Mouse (Mus musculus): ENCODE results near the gene Idh3a. TPM values are rescaled to one million over a fixed set of nuclear protein-coding genes. Genes with fewer than 3 reads are reported as not detected.

Idh3a gene
- total and polyA plus RNA-seq, 2 experiments, result 16.3 to 26.1 TPM

GRCm38 (mm10) chr9:54614182-54614850, 28.2 kb downstream of the Idh3a start:
- Histone ChIP-seq H3K79me2 (ENCODE audit: control insufficient read depth, insufficient read depth, low read length) (no peaks in the 10 kb centered on the region), H3K36me3 (ENCODE audit: control insufficient read depth, insufficient read depth, low read length) (no peaks in the 10 kb centered on the region), H3K27ac (replicated peaks; ENCODE audit: insufficient read depth, low read depth, low read length) (no peak overlapping the region), H3K9ac (ENCODE audit: low read depth, low read length) (no peak overlapping the region), H3K4me1 (ENCODE audit: control insufficient read depth, insufficient read depth, low read length) (0 out of 2 replicates have a peak, but pooled peaks cover 1% of the 10 kb centered on the region), H3K27me3 (ENCODE audit: control insufficient read depth, insufficient read depth, low read length) (no peaks in the 10 kb centered on the region), H3K4me3 (ENCODE audit: insufficient read depth, low read depth, low read length) (no peak overlapping the region)
- peak; percentile 39 for DNase-seq (ENCODE audit: extremely low read depth, low read depth, low spot score)
- WGBS, result 25% methylated on average over 13 of the region's 13 CpGs
- TF ChIP-seq POLR2A (IDR thresholded peaks at IDR 0.05; ENCODE audit: extremely low read depth, insufficient read depth, low read length), result no peak
- peak; percentile 54; the same call in 1 of the 2 replicates for TF ChIP-seq CTCF (IDR thresholded peaks at IDR 0.05; ENCODE audit: low read depth, low read length)

- Histone ChIP-seq H3K9ac (ENCODE audit: low read depth, low read length) (no peak overlapping the region), H3K27ac (replicated peaks; ENCODE audit: insufficient read depth, low read depth, low read length) (no peak overlapping the region), H3K4me1 (ENCODE audit: control insufficient read depth, insufficient read depth, low read length) (no peaks in the 10 kb centered on the region), H3K79me2 (ENCODE audit: control insufficient read depth, insufficient read depth, low read length) (no peaks in the 10 kb centered on the region), H3K4me3 (ENCODE audit: insufficient read depth, low read depth, low read length) (no peak overlapping the region), H3K27me3 (ENCODE audit: control insufficient read depth, insufficient read depth, low read length) (no peaks in the 10 kb centered on the region), H3K36me3 (ENCODE audit: control insufficient read depth, insufficient read depth, low read length) (no peaks in the 10 kb centered on the region)
- TF ChIP-seq CTCF (IDR thresholded peaks at IDR 0.05; ENCODE audit: low read depth, low read length) (no peak), POLR2A (IDR thresholded peaks at IDR 0.05; ENCODE audit: extremely low read depth, insufficient read depth, low read length) (no peak)
- DNase-seq (ENCODE audit: extremely low read depth, low read depth, low spot score), result no peak
- WGBS, result 90% methylated on average over 5 of the region's 5 CpGs
Measured at GRCm38 (mm10) chr9:54627240-54627639, 41.1 kb downstream of the Idh3a start.

GRCm38 (mm10) chr9:54628752-54629151, 42.6 kb downstream of the Idh3a start:
- Histone ChIP-seq H3K27ac (replicated peaks; ENCODE audit: insufficient read depth, low read depth, low read length) (no peak overlapping the region), H3K4me1 (ENCODE audit: control insufficient read depth, insufficient read depth, low read length) (no peaks in the 10 kb centered on the region), H3K4me3 (ENCODE audit: insufficient read depth, low read depth, low read length) (no peak overlapping the region), H3K36me3 (ENCODE audit: control insufficient read depth, insufficient read depth, low read length) (no peaks in the 10 kb centered on the region), H3K79me2 (ENCODE audit: control insufficient read depth, insufficient read depth, low read length) (no peaks in the 10 kb centered on the region), H3K9ac (ENCODE audit: low read depth, low read length) (no peak overlapping the region), H3K27me3 (ENCODE audit: control insufficient read depth, insufficient read depth, low read length) (no peaks in the 10 kb centered on the region)
- TF ChIP-seq POLR2A (IDR thresholded peaks at IDR 0.05; ENCODE audit: extremely low read depth, insufficient read depth, low read length), result no peak
- no peak for TF ChIP-seq CTCF (IDR thresholded peaks at IDR 0.05; ENCODE audit: low read depth, low read length)
- DNase-seq (ENCODE audit: extremely low read depth, low read depth, low spot score), result no peak
- 81% methylated on average over 4 of the region's 4 CpGs for WGBS

GRCm38 (mm10) chr9:54629613-54630261, 43.6 kb downstream of the Idh3a start:
- Histone ChIP-seq H3K4me1 (ENCODE audit: control insufficient read depth, insufficient read depth, low read length) (no peaks in the 10 kb centered on the region), H3K27me3 (ENCODE audit: control insufficient read depth, insufficient read depth, low read length) (0 out of 2 replicates have a peak, but pooled peaks cover 3% of the 10 kb centered on the region), H3K79me2 (ENCODE audit: control insufficient read depth, insufficient read depth, low read length) (no peaks in the 10 kb centered on the region), H3K27ac (replicated peaks; ENCODE audit: insufficient read depth, low read depth, low read length) (no peak overlapping the region), H3K9ac (ENCODE audit: low read depth, low read length) (no peak overlapping the region), H3K36me3 (ENCODE audit: control insufficient read depth, insufficient read depth, low read length) (no peaks in the 10 kb centered on the region), H3K4me3 (ENCODE audit: insufficient read depth, low read depth, low read length) (no peak overlapping the region)
- no peak for DNase-seq (ENCODE audit: extremely low read depth, low read depth, low spot score)
- TF ChIP-seq CTCF (IDR thresholded peaks at IDR 0.05; ENCODE audit: low read depth, low read length) (no peak), POLR2A (IDR thresholded peaks at IDR 0.05; ENCODE audit: extremely low read depth, insufficient read depth, low read length) (no peak)
- 93% methylated on average over 5 of the region's 5 CpGs for WGBS

- no peak for TF ChIP-seq CTCF (IDR thresholded peaks at IDR 0.05; ENCODE audit: low read depth, low read length)
- TF ChIP-seq POLR2A (IDR thresholded peaks at IDR 0.05; ENCODE audit: extremely low read depth, insufficient read depth, low read length), result no peak
- Histone ChIP-seq H3K36me3 (ENCODE audit: control insufficient read depth, insufficient read depth, low read length) (no peaks in the 10 kb centered on the region), H3K9ac (ENCODE audit: low read depth, low read length) (no peak overlapping the region), H3K4me1 (ENCODE audit: control insufficient read depth, insufficient read depth, low read length) (no peaks in the 10 kb centered on the region), H3K27ac (replicated peaks; ENCODE audit: insufficient read depth, low read depth, low read length) (no peak overlapping the region), H3K79me2 (ENCODE audit: control insufficient read depth, insufficient read depth, low read length) (no peaks in the 10 kb centered on the region), H3K27me3 (ENCODE audit: control insufficient read depth, insufficient read depth, low read length) (0 out of 2 replicates have a peak, but pooled peaks cover 3% of the 10 kb centered on the region), H3K4me3 (ENCODE audit: insufficient read depth, low read depth, low read length) (no peak overlapping the region)
- no peak for DNase-seq (ENCODE audit: extremely low read depth, low read depth, low spot score)
Measured at GRCm38 (mm10) chr9:54630905-54631304, 44.8 kb downstream of the Idh3a start.

GRCm38 (mm10) chr9:54633401-54633800, 47.3 kb downstream of the Idh3a start:
- WGBS, result 75% methylated on average over 2 of the region's 2 CpGs
- Histone ChIP-seq H3K36me3 (ENCODE audit: control insufficient read depth, insufficient read depth, low read length) (no peaks in the 10 kb centered on the region), H3K79me2 (ENCODE audit: control insufficient read depth, insufficient read depth, low read length) (no peaks in the 10 kb centered on the region)

More at GRCm38 (mm10) chr9:54633401-54633800, 47.3 kb downstream of the Idh3a start:
- Histone ChIP-seq H3K27ac (replicated peaks; ENCODE audit: insufficient read depth, low read depth, low read length) (no peak overlapping the region), H3K4me1 (ENCODE audit: control insufficient read depth, insufficient read depth, low read length) (no peaks in the 10 kb centered on the region), H3K4me3 (ENCODE audit: insufficient read depth, low read depth, low read length) (no peak overlapping the region), H3K9ac (ENCODE audit: low read depth, low read length) (no peak overlapping the region), H3K27me3 (ENCODE audit: control insufficient read depth, insufficient read depth, low read length) (0 out of 2 replicates have a peak, but pooled peaks cover 3% of the 10 kb centered on the region)
- TF ChIP-seq CTCF (IDR thresholded peaks at IDR 0.05; ENCODE audit: low read depth, low read length), result no peak
- no peak for DNase-seq (ENCODE audit: extremely low read depth, low read depth, low spot score)
